8 mouse cellular contexts compared by ENCODE assay signal in genomic region chr4:123342091-123342641, GRCm38 (mm10). TPM values are rescaled to one million over a fixed set of nuclear protein-coding genes. Genes with fewer than 3 reads are reported as not detected.
DNase-seq lines count a peak whose midpoint lies in the region; ATAC-seq and TF ChIP-seq lines count a peak whose summit lies in the region.

No protein-coding gene starts in this region.

- no peaks in the 10 kb centered on the region for H3K36me3 ChIP-seq in ES-Bruce4 (ENCODE audit: control insufficient read depth, insufficient read depth, low read length, poor library complexity, severe bottlenecking)
- H3K36me3 ChIP-seq in heart, embryonic 16.5 days (ENCODE audit: control insufficient read depth, insufficient read depth): no peaks in the 10 kb centered on the region

- H3K4me2 ChIP-seq in heart, embryonic 16.5 days (ENCODE audit: low read depth, low read length): peak overlapping the region; percentile 87

- peak overlapping the region; percentile 77 for H3K4me3 ChIP-seq in gastrocnemius, adult 2 months
- peak overlapping the region; percentile 80 for H3K4me3 ChIP-seq in ES-Bruce4 (ENCODE audit: low read depth, low read length)
- H3K4me3 ChIP-seq in heart, embryonic 16.5 days (ENCODE audit: low read length): peak overlapping the region; percentile 64

- peak overlapping the region; percentile 39 for H3K27ac ChIP-seq in gastrocnemius, adult 2 months
- no peak overlapping the region for H3K27ac ChIP-seq in ES-Bruce4 (ENCODE audit: insufficient read depth, low read length)
- no peak overlapping the region for H3K27ac ChIP-seq in heart, embryonic 16.5 days (ENCODE audit: low read length)

- no peak for TF ChIP-seq POLR2A in ES-Bruce4 (IDR thresholded peaks at IDR 0.05; ENCODE audit: insufficient read depth, low read length)

- no peaks in the 10 kb centered on the region for H3K27me3 ChIP-seq in ES-Bruce4 (ENCODE audit: control insufficient read depth, insufficient read depth, low read length, poor library complexity, severe bottlenecking)
- peaks cover 31% of the 10 kb centered on the region for H3K27me3 ChIP-seq in heart, embryonic 16.5 days (ENCODE audit: control insufficient read depth, insufficient read depth, low read length)

- no peak for TF ChIP-seq CTCF in gastrocnemius, adult 2 months (IDR thresholded peaks at IDR 0.05)
- no peak for TF ChIP-seq CTCF in ES-Bruce4 (IDR thresholded peaks at IDR 0.05; ENCODE audit: low read depth, low read length)

- H3K9ac ChIP-seq in ES-Bruce4 (ENCODE audit: low read depth, poor library complexity, severe bottlenecking): peak overlapping the region; percentile 45
- H3K9ac ChIP-seq in heart, embryonic 16.5 days (ENCODE audit: low read length): peak overlapping the region; percentile 59

- DNase-seq in gastrocnemius, adult 2 months: no peak
- DNase-seq in gastrocnemius, postnatal 25 days: no peak
- peak; percentile 7 for DNase-seq in lung, postnatal 36 days
- no peak for DNase-seq in cerebellum, adult 8-10 months
- no peak for DNase-seq in thymus, postnatal 36 days
- no peak for DNase-seq in kidney, postnatal 4 days

- 4% methylated on average over 43 of the region's 43 CpGs for WGBS in heart, embryonic 16.5 days

- intact Hi-C loops in gastrocnemius, adult 2 months (cut with DNase I): no loop called here

- H3K4me1 ChIP-seq in ES-Bruce4 (ENCODE audit: control insufficient read depth, insufficient read depth, low read length): peaks cover 2% of the 10 kb centered on the region
- H3K4me1 ChIP-seq in heart, embryonic 16.5 days (ENCODE audit: control insufficient read depth, insufficient read depth, low read length): peaks cover 13% of the 10 kb centered on the region

- TF ChIP-seq EP300 in ES-Bruce4 (IDR thresholded peaks at IDR 0.05; ENCODE audit: insufficient read depth, low read depth, low read length): no peak

- H3K9me3 ChIP-seq in ES-Bruce4 (replicated peaks; ENCODE audit: control insufficient read depth, insufficient read depth, low read length, poor library complexity, severe bottlenecking): no peaks in the 10 kb centered on the region
- H3K9me3 ChIP-seq in heart, embryonic 16.5 days (replicated peaks; ENCODE audit: control insufficient read depth, low read length): no peaks in the 10 kb centered on the region

- ATAC-seq in heart, embryonic 16.5 days (replicated peaks; ENCODE audit: extremely low read depth, insufficient read depth, low FRiP score): no peak

RNA-seq across cellular contexts. Expression of gene Bmp8a, which starts 0.9 kb away (rescaled TPM):
- 1 to 10 TPM in 1 of 2 experiments, under 1 TPM in 1; 0.98 to 2.6 TPM for total RNA-seq in gastrocnemius, adult 2 months (2021)
- total RNA-seq in gastrocnemius, postnatal 25 days (2021): under 1 TPM; 0.35 to 0.36 TPM
- polyA plus RNA-seq in ES-Bruce4 (2011; ENCODE audit: insufficient read depth, insufficient read length, low read depth, missing spikeins): 2.3 and 2.4 TPM in 2 replicates
- 0.09 and 0.20 TPM in 2 replicates for polyA plus RNA-seq in heart, embryonic 16.5 days (2015; fragmentation: Nextera tagmentation; extraction: Ambion mirVana)

RNA-seq across cellular contexts. Expression of gene Oxct2a, which starts 18.7 kb away (rescaled TPM):
- under 1 TPM in 1 of 2 experiments, not detected in 1; 0.33 TPM for total RNA-seq in gastrocnemius, adult 2 months (2021)
- total RNA-seq in gastrocnemius, postnatal 25 days (2021): under 1 TPM in 1 of 2 experiments, not detected in 1; 0.16 TPM
- polyA plus RNA-seq in ES-Bruce4 (2011; ENCODE audit: insufficient read depth, insufficient read length, low read depth, missing spikeins): 0.45 TPM in 1 of 2 replicates, not detected in the other
- polyA plus RNA-seq in heart, embryonic 16.5 days (2015; fragmentation: Nextera tagmentation; extraction: Ambion mirVana): not detected in 2 replicates
